Mouse (Mus musculus): ENCODE data around the gene Fryl.

DNA sequence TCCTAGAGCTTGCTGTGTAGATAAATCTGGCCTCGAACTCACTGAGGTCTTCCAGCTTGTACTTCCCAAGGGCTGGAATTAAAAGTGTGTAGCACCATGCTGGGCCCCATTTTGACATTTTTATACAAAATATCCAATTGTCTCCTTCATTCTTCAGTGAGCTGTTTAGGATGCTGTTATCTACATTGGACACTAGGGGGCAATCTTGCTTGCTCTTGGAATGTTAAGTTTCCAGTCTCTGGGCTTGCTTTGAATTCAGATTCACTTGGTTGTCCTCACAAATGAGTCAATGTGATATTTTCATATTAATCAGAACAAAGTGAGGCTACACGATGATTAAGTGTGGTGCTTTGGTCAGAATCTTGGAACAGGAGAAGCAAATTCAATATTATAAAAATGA is 272.3 kb downstream of the Fryl start:
- TF ChIP-seq CTCF (IDR thresholded peaks at IDR 0.05; ENCODE audit: borderline replicate concordance, control insufficient read depth, extremely low read depth, insufficient read depth, low read length, poor library complexity) (no peak), POLR2A (IDR thresholded peaks at IDR 0.05; ENCODE audit: control insufficient read depth, extremely low read depth, insufficient read depth, low read length, poor library complexity) (no peak)
